Mouse (Mus musculus) intestine, embryonic 16.5 days (tissue): ENCODE measurements at regions not wholly inside any gene's neighbourhood (a gene's known extent, or its start where the extent isn't known, plus 50 kb on each side); places are given as distances from the start of the nearest gene placed in this dataset.

ENCODE experiments used
- ATAC-seq: fragments of 200-750 bp; cut with Nextera tagmentation; 2 replicates; pipeline ENCODE4 v1.8.0; 2017; ENCODE audit warnings: moderate TSS enrichment, moderate library complexity
- H3K27ac ChIP-seq: fragments of 300-500 bp; sonication (generic); 2 replicates; pipeline ENCODE4 v1.5.1; 2014; ENCODE audit warnings: mild to moderate bottlenecking, low read length
- H3K27me3 ChIP-seq: fragments of 300-500 bp; sonication (generic); replicated peaks from 2 replicates; pipeline ENCODE4 v1.6.1; 2014; ENCODE audit warnings: low read length, control low read depth, mixed read lengths; ENCODE audit not compliant: control insufficient read depth, insufficient read depth
- H3K36me3 ChIP-seq: fragments of 300-500 bp; sonication (generic); 2 replicates; pipeline ENCODE4 v1.6.1; 2014; ENCODE audit warnings: low read length, control low read depth; ENCODE audit not compliant: control insufficient read depth, insufficient read depth
- H3K4me1 ChIP-seq: fragments of 300-500 bp; sonication (generic); 2 replicates; pipeline ENCODE4 v1.6.1; 2014; ENCODE audit warnings: low read length, control low read depth, mixed read lengths; ENCODE audit not compliant: control insufficient read depth, insufficient read depth
- H3K4me2 ChIP-seq: fragments of 300-500 bp; sonication (generic); 2 replicates; pipeline ENCODE4 v1.6.1; 2014; ENCODE audit warnings: low read depth, low read length, control low read depth
- H3K4me3 ChIP-seq: fragments of 300-500 bp; sonication (generic); 2 replicates; pipeline ENCODE4 v1.5.1; 2014; ENCODE audit warnings: mild to moderate bottlenecking, low read length
- H3K9ac ChIP-seq: fragments of 300-500 bp; sonication (generic); 2 replicates; pipeline ENCODE4 v1.6.1; 2014; ENCODE audit warnings: low read depth, low read length
- H3K9me3 ChIP-seq: fragments of 300-500 bp; sonication (generic); 2 replicates; pipeline ENCODE4 v1.6.1; 2016; ENCODE audit warnings: low read length, control low read depth; ENCODE audit not compliant: control insufficient read depth
- WGBS: fragments of 180-500 bp; shearing (Covaris S2); extraction: QIAGEN DNeasy Blood & Tissue Kit; methylation state at CpG from one replicate; pipeline ENCODE4 v1.1.7; 2014; 5-methylcytosine and 5-hydroxymethylcytosine counted together

GRCm38 (mm10) chr6:117237096-117237495 lies 68.8 kb downstream of the Cxcl12 start:
- Histone ChIP-seq H3K27me3 (no peaks in the 10 kb centered on the region), H3K4me1 (no peaks in the 10 kb centered on the region; the same call in 1 of the 2 replicates), H3K27ac (no peak overlapping the region), H3K9me3 (no peaks in the 10 kb centered on the region), H3K9ac (no peak overlapping the region), H3K36me3 (no peaks in the 10 kb centered on the region), H3K4me2 (no peak overlapping the region), H3K4me3 (no peak overlapping the region)
- no peak for ATAC-seq
- 70% methylated on average over 5 of the region's 5 CpGs for WGBS

- no peak overlapping the region for H3K4me2 ChIP-seq
- ATAC-seq, result no peak
- no peaks in the 10 kb centered on the region for H3K9me3 ChIP-seq
- no peak overlapping the region for H3K4me3 ChIP-seq
- no peaks in the 10 kb centered on the region for H3K36me3 ChIP-seq
- H3K4me1 ChIP-seq, result 0 out of 2 replicates have a peak, but pooled peaks cover 2% of the 10 kb centered on the region
- H3K9ac ChIP-seq, result no peak overlapping the region
- no peak overlapping the region for H3K27ac ChIP-seq
- no peaks in the 10 kb centered on the region for H3K27me3 ChIP-seq
- WGBS, result 61% methylated on average over 3 of the region's 3 CpGs
Observed at GRCm38 (mm10) chr6:117241206-117241605, 72.9 kb downstream of the Cxcl12 start.

- ATAC-seq, result no peak
- Histone ChIP-seq H3K4me3 (no peak overlapping the region), H3K27me3 (no peaks in the 10 kb centered on the region), H3K9ac (no peak overlapping the region), H3K27ac (no peak overlapping the region), H3K4me1 (peaks cover 2% of the 10 kb centered on the region; the same call in 1 of the 2 replicates), H3K9me3 (no peaks in the 10 kb centered on the region), H3K4me2 (no peak overlapping the region), H3K36me3 (no peaks in the 10 kb centered on the region)
- WGBS, result 64% methylated on average over 5 of the region's 5 CpGs
Observed at GRCm38 (mm10) chr6:117245398-117245797, 77.1 kb downstream of the Cxcl12 start.

GRCm38 (mm10) chr6:117245849-117246248 lies 77.5 kb downstream of the Cxcl12 start:
- Histone ChIP-seq H3K9ac (no peak overlapping the region), H3K27me3 (no peaks in the 10 kb centered on the region), H3K4me2 (no peak overlapping the region), H3K4me1 (peaks cover 2% of the 10 kb centered on the region; the same call in 1 of the 2 replicates), H3K36me3 (no peaks in the 10 kb centered on the region), H3K4me3 (no peak overlapping the region), H3K27ac (no peak overlapping the region), H3K9me3 (no peaks in the 10 kb centered on the region)
- no peak for ATAC-seq
- WGBS, result 81% methylated on average over 6 of the region's 6 CpGs

- Histone ChIP-seq H3K36me3 (no peaks in the 10 kb centered on the region), H3K27me3 (no peaks in the 10 kb centered on the region), H3K4me1 (peaks cover 2% of the 10 kb centered on the region; the same call in 1 of the 2 replicates), H3K9ac (no peak overlapping the region), H3K9me3 (no peaks in the 10 kb centered on the region), H3K27ac (no peak overlapping the region), H3K4me3 (no peak overlapping the region), H3K4me2 (no peak overlapping the region)
- 81% methylated on average over 18 of the region's 18 CpGs for WGBS
- no peak for ATAC-seq
Observed at GRCm38 (mm10) chr6:117249230-117249921, 81.0 kb downstream of the Cxcl12 start.

- Histone ChIP-seq H3K4me2 (no peak overlapping the region), H3K9me3 (no peaks in the 10 kb centered on the region), H3K36me3 (no peaks in the 10 kb centered on the region), H3K9ac (no peak overlapping the region), H3K4me3 (no peak overlapping the region), H3K27me3 (no peaks in the 10 kb centered on the region), H3K4me1 (no peaks in the 10 kb centered on the region; the same call in 1 of the 2 replicates), H3K27ac (no peak overlapping the region)
- 50% methylated on average over 2 of the region's 2 CpGs for WGBS
- no peak for ATAC-seq
Observed at GRCm38 (mm10) chr6:117250051-117250450, 81.7 kb downstream of the Cxcl12 start.

- no peaks in the 10 kb centered on the region for H3K9me3 ChIP-seq
- ATAC-seq, result no peak
- 74% methylated on average over 12 of the region's 12 CpGs for WGBS
- no peak overlapping the region for H3K9ac ChIP-seq
- H3K4me1 ChIP-seq, result no peaks in the 10 kb centered on the region; the same call in 1 of the 2 replicates
- no peak overlapping the region for H3K4me2 ChIP-seq
- H3K36me3 ChIP-seq, result no peaks in the 10 kb centered on the region
- H3K4me3 ChIP-seq, result no peak overlapping the region
- H3K27me3 ChIP-seq, result no peaks in the 10 kb centered on the region
- no peak overlapping the region for H3K27ac ChIP-seq
Observed at GRCm38 (mm10) chr6:117251383-117251925, 83.1 kb downstream of the Cxcl12 start.

- Histone ChIP-seq H3K9me3 (no peaks in the 10 kb centered on the region), H3K27ac (no peak overlapping the region), H3K4me2 (no peak overlapping the region), H3K4me1 (no peaks in the 10 kb centered on the region; the same call in 1 of the 2 replicates), H3K27me3 (no peaks in the 10 kb centered on the region), H3K9ac (no peak overlapping the region), H3K36me3 (no peaks in the 10 kb centered on the region), H3K4me3 (no peak overlapping the region)
- 79% methylated on average over 2 of the region's 2 CpGs for WGBS
- no peak for ATAC-seq
Observed at GRCm38 (mm10) chr6:117252361-117252760, 84.0 kb downstream of the Cxcl12 start.

- 87% methylated on average over 6 of the region's 6 CpGs for WGBS
- no peak overlapping the region for H3K4me2 ChIP-seq
- H3K36me3 ChIP-seq, result no peaks in the 10 kb centered on the region
- H3K27me3 ChIP-seq, result no peaks in the 10 kb centered on the region
- no peak overlapping the region for H3K27ac ChIP-seq
- H3K4me1 ChIP-seq, result no peaks in the 10 kb centered on the region; the same call in 1 of the 2 replicates
- H3K9ac ChIP-seq, result no peak overlapping the region
- no peaks in the 10 kb centered on the region for H3K9me3 ChIP-seq
- no peak overlapping the region for H3K4me3 ChIP-seq
- no peak for ATAC-seq
Observed at GRCm38 (mm10) chr6:117253036-117253435, 84.7 kb downstream of the Cxcl12 start.
